Mouse (Mus musculus) cerebellum, adult 11-12 months (tissue): ENCODE measurements around the gene Lpar1.

ENCODE experiments used
- DNase-seq: peaks from one replicate; pipeline ENCODE4 v3.0.0; 2022

Lpar1 gene

GRCm38 (mm10) chr4:58553631-58554358 is at the start of gene Lpar1:
Gene Lpar1 (minus strand): TSS chr4:58553898.
- DNase-seq = no peak

GRCm38 (mm10) chr4:58585942-58586341 is 32.2 kb upstream of the Lpar1 start:
- no peak for DNase-seq

GRCm38 (mm10) chr4:58581191-58581590 is 27.5 kb upstream of the Lpar1 start:
- no peak for DNase-seq

- no peak for DNase-seq
Observed at GRCm38 (mm10) chr4:58580516-58580915, 26.8 kb upstream of the Lpar1 start.

GRCm38 (mm10) chr4:58580098-58580497 is 26.4 kb upstream of the Lpar1 start:
- no peak for DNase-seq

- DNase-seq = no peak
Observed at GRCm38 (mm10) chr4:58578488-58578887, 24.8 kb upstream of the Lpar1 start.

- DNase-seq = no peak
Observed at GRCm38 (mm10) chr4:58577382-58578048, 23.8 kb upstream of the Lpar1 start.

GRCm38 (mm10) chr4:58575831-58576230 is 22.1 kb upstream of the Lpar1 start:
- DNase-seq = no peak

- no peak for DNase-seq
Observed at GRCm38 (mm10) chr4:58574024-58574423, 20.3 kb upstream of the Lpar1 start.

GRCm38 (mm10) chr4:58572446-58572845 is 18.7 kb upstream of the Lpar1 start:
- no peak for DNase-seq

GRCm38 (mm10) chr4:58571661-58572060 is 18.0 kb upstream of the Lpar1 start:
- DNase-seq = no peak

GRCm38 (mm10) chr4:58571232-58571631 is 17.5 kb upstream of the Lpar1 start:
- no peak for DNase-seq

GRCm38 (mm10) chr4:58568486-58568885 is 14.8 kb upstream of the Lpar1 start:
- DNase-seq = no peak

- no peak for DNase-seq
Observed at GRCm38 (mm10) chr4:58562776-58563175, 9.1 kb upstream of the Lpar1 start.

GRCm38 (mm10) chr4:58557001-58557400 is 3.3 kb upstream of the Lpar1 start:
- DNase-seq = no peak

- DNase-seq = no peak
Observed at GRCm38 (mm10) chr4:58554359-58554838, 701 bp upstream of the Lpar1 start.

- DNase-seq = peak; percentile 7
Observed at GRCm38 (mm10) chr4:58552731-58553630, 717 bp downstream of the Lpar1 start.

- DNase-seq = no peak
Observed at GRCm38 (mm10) chr4:58552229-58552628, 1.5 kb downstream of the Lpar1 start.

GRCm38 (mm10) chr4:58551820-58552219 is 1.9 kb downstream of the Lpar1 start:
- DNase-seq = no peak

GRCm38 (mm10) chr4:58547725-58548124 is 6.0 kb downstream of the Lpar1 start:
- no peak for DNase-seq

GRCm38 (mm10) chr4:58547273-58547565 is 6.5 kb downstream of the Lpar1 start:
- DNase-seq = no peak

GRCm38 (mm10) chr4:58546441-58547272 is 7.0 kb downstream of the Lpar1 start:
- DNase-seq = no peak
